Mouse (Mus musculus) cerebellum, postnatal 14 days (tissue): ENCODE measurements at regions not wholly inside any gene's neighbourhood (a gene's known extent, or its start where the extent isn't known, plus 50 kb on each side); places are given as distances from the start of the nearest gene placed in this dataset.

Source experiments
- DNase-seq, 2 experiments: peaks; one replicate each; pipeline ENCODE4 v3.0.0; 2021; ENCODE audit warnings: mixed read lengths in 2 of 2

DNA sequence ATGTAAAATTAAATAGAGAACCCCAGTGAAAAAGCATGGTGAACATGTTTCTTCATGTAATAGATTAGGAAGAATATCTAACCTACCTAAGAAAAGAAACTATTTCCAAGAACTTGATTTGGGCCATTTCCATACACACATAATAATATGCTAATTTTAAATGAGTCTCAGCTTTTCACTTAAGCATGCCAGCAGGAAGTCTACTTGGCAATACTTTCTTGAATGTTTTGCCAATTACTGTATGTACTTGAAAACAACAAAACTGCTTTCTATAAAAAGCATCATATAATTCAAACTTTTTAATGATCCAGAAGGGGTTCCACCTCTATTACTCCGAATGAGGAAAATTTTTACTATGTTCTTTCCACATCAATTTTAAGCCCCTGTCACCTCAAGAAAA, 1036.9 kb downstream of the Pcdh17 start:
- no peak for DNase-seq

GRCm38 (mm10) chr14:85507419-85508170, 1064.2 kb downstream of the Pcdh17 start:
- DNase-seq, result no peak

- peak in 1 of 2 experiments; percentile 6 for DNase-seq
Observed at GRCm38 (mm10) chr14:85508527-85508926, 1065.2 kb downstream of the Pcdh17 start.
